Mouse (Mus musculus) heart, embryonic 15.5 days (tissue): ENCODE data around the gene Camkmt. TPM values are rescaled to one million over a fixed set of nuclear protein-coding genes. Genes with fewer than 3 reads are reported as not detected.

Experiments
- ATAC-seq: fragments of 200-750 bp; cut with Nextera tagmentation; replicated peaks from 2 replicates; pipeline ENCODE4 v1.8.0; 2017; ENCODE audit warnings: low read depth, moderate TSS enrichment; ENCODE audit not compliant: insufficient number of reproducible peaks, insufficient read depth, low FRiP score
- H3K27ac ChIP-seq: fragments of 300-500 bp; sonication (generic); 2 replicates; pipeline ENCODE4 v1.5.1; 2015; ENCODE audit warnings: mild to moderate bottlenecking, inconsistent platforms
- H3K27me3 ChIP-seq: fragments of 300-500 bp; sonication (generic); 2 replicates; pipeline ENCODE4 v1.6.1; 2015; ENCODE audit warnings: inconsistent platforms
- H3K36me3 ChIP-seq: fragments of 300-500 bp; sonication (generic); 2 replicates; pipeline ENCODE4 v1.6.1; 2015; ENCODE audit warnings: mild to moderate bottlenecking, inconsistent platforms
- H3K4me1 ChIP-seq: fragments of 300-500 bp; sonication (generic); replicated peaks from 2 replicates; pipeline ENCODE4 v1.6.1; 2015; ENCODE audit warnings: inconsistent platforms
- H3K4me2 ChIP-seq: fragments of 300-500 bp; sonication (generic); 2 replicates; pipeline ENCODE4 v1.6.1; 2015; ENCODE audit warnings: inconsistent platforms, mild to moderate bottlenecking, moderate library complexity
- H3K4me3 ChIP-seq: fragments of 300-500 bp; sonication (generic); 2 replicates; pipeline ENCODE4 v1.5.1; 2015; ENCODE audit warnings: mild to moderate bottlenecking, inconsistent platforms
- H3K9ac ChIP-seq: fragments of 300-500 bp; sonication (generic); 2 replicates; pipeline ENCODE4 v1.6.1; 2015; ENCODE audit warnings: mild to moderate bottlenecking, inconsistent platforms
- H3K9me3 ChIP-seq: fragments of 300-500 bp; sonication (generic); replicated peaks from 2 replicates; pipeline ENCODE4 v1.6.1; 2016; ENCODE audit warnings: inconsistent platforms
- WGBS: fragments of 180-500 bp; shearing (Covaris S2); methylation state at CpG from one replicate; pipeline ENCODE4 v1.1.7; 2015; ENCODE audit warnings: mixed read lengths; 5-methylcytosine and 5-hydroxymethylcytosine counted together
- polyA plus RNA-seq: library from polyadenylated mRNA; unstranded; fragments of >200 nt; fragmentation: Nextera tagmentation; extraction: Ambion mirVana; gene quantifications from 2 replicates; pipeline ENCODE4 v1.2.1, GENCODE M21; 2015

Camkmt gene
- polyA plus RNA-seq, 1 experiment from 2014 or later: 5.0 TPM

DNA sequence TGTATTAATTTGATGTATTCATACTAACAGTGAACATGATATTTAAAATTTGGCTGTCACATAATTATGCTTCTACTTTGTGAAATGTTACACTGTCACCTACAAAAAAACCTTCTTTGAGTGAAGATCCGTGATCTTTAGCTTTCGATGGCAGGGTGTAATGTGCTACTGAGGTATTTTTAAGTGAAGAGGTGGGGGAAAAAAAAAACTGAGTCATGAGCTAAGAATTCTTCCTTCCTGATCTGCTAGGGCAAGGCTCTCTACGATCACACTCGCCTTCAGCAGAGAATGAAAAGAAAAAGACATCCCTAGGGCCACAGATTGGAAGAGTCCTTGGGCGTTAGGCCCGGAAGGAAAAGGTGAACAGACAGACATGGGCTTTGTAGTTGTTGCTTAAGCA lies 201.9 kb downstream of the Camkmt start:
- WGBS: 56% methylated on average over 6 of the region's 6 CpGs
- ATAC-seq: no peak
- Histone ChIP-seq H3K9me3 (no peaks in the 10 kb centered on the region), H3K4me1 (no peaks in the 10 kb centered on the region), H3K9ac (no peak overlapping the region), H3K4me2 (no peak overlapping the region), H3K27me3 (no peaks in the 10 kb centered on the region), H3K27ac (no peak overlapping the region), H3K36me3 (no peaks in the 10 kb centered on the region), H3K4me3 (no peak overlapping the region)

DNA sequence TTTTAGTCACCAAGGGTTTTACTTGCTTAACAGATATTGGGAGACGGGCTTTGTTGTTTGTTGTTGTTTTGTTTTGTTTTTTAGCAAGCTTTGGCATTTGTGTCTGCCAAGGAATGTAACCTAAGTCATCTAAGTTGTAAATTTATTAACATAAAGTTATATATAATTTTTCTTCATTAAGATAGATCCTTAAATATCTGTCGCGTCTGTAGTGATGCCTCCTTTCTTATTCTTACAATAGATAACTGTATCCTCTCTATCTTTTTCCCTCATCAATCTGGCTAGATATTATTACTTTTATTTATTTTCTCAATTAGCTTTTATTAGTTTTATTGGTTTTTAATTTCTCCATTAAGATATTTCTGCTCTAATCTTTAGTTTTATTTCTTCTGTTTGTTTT lies 213.3 kb downstream of the Camkmt start:
- H3K36me3 ChIP-seq: no peaks in the 10 kb centered on the region
- WGBS: 94% methylated on average over 3 of the region's 3 CpGs
- no peak for ATAC-seq
- H3K9me3 ChIP-seq: no peaks in the 10 kb centered on the region
- no peak overlapping the region for H3K4me2 ChIP-seq
- H3K4me1 ChIP-seq: no peaks in the 10 kb centered on the region
- H3K27ac ChIP-seq: no peak overlapping the region
- no peak overlapping the region for H3K4me3 ChIP-seq
- no peaks in the 10 kb centered on the region for H3K27me3 ChIP-seq
- H3K9ac ChIP-seq: no peak overlapping the region

DNA sequence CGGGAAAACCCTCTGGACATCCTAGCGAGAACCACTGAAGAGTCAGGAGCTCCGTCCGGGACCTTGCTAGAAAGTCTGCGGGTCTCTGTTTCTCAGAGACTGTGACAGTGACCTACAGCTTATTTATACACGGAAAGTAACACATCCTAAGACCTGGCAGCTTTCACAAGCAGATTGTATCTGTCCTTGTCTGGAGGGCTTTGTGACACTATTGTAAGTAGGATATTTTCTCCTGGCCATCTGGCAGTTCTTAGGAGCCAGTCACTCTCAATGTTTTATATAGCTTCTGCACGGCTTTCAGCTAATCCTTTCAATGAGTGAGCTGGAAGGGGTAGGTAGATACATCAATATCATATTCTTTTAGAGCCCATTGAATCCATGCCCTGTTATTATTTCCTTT lies 218.2 kb downstream of the Camkmt start:
- H3K27me3 ChIP-seq: no peaks in the 10 kb centered on the region
- no peak overlapping the region for H3K4me3 ChIP-seq
- no peaks in the 10 kb centered on the region for H3K36me3 ChIP-seq
- no peak overlapping the region for H3K27ac ChIP-seq
- H3K9ac ChIP-seq: no peak overlapping the region
- H3K4me2 ChIP-seq: no peak overlapping the region
- H3K4me1 ChIP-seq: no peaks in the 10 kb centered on the region
- no peak for ATAC-seq
- WGBS: 64% methylated on average over 7 of the region's 7 CpGs
- H3K9me3 ChIP-seq: no peaks in the 10 kb centered on the region

DNA sequence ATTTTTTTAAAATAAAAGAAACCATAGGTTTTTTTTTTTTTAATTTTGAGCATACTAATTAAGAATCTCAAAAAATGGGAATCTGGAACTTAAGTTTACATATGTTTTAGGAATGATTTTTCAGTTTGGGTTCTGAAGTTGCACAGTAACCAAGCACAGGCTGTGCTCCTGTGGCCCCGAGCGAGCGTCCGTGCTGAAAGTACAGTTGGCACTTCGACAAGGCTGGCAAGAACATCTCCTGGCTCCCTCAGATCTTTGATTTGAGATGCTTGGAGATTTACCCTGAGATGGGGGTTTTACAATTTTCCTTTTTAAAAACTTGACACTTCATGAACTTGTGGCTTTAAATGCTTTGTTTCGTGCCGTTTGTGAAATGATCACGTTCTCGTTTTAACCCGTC lies 218.7 kb downstream of the Camkmt start:
- Histone ChIP-seq H3K27ac (no peak overlapping the region), H3K9ac (no peak overlapping the region), H3K36me3 (no peaks in the 10 kb centered on the region), H3K9me3 (no peaks in the 10 kb centered on the region), H3K4me3 (no peak overlapping the region), H3K4me1 (no peaks in the 10 kb centered on the region), H3K4me2 (no peak overlapping the region), H3K27me3 (no peaks in the 10 kb centered on the region)
- no peak for ATAC-seq
- WGBS: 90% methylated on average over 10 of the region's 10 CpGs

DNA sequence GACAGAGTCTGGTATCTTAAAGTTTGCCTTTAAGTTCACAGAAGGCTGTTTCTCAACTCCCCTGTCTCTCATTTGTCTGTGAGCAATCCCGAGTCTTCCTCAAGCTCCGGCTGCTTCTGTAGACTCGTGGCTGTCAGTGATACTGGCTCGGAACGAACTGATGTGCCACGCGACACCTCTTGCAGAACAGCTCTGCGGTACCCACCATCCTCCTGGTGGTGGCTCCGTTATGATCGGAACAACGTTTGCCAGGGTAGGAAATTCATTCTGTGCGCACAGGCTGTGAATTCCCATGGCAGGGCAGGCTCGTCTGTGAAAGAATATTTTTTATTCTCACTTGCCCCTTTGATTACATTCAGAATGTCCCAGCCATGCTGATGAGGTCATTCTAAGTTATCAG lies 221.0 kb downstream of the Camkmt start:
- H3K4me3 ChIP-seq: no peak overlapping the region
- ATAC-seq: no peak
- WGBS: 69% methylated on average over 13 of the region's 13 CpGs

DNA sequence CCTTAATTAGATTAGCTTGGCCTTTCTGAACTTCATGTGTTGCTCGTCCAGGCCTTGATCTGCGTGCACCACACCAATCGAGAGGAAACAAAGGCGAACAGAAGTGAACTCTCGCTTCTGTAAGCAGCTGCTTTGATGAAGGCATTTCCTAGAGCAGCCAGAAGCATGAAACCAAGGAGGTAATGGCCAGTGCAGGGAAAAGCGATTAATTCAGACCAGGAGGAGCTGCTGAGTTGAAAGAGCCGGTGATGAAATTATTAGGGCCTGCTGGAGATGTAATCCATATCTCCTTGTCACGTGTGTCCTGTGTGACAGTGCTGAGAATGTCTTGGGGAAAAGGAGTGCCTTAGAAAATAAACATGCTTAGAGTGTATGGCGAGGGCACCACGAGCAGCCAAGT lies 228.0 kb downstream of the Camkmt start:
- Histone ChIP-seq H3K4me2 (no peak overlapping the region), H3K9ac (no peak overlapping the region), H3K27ac (no peak overlapping the region), H3K4me1 (no peaks in the 10 kb centered on the region), H3K27me3 (no peaks in the 10 kb centered on the region), H3K4me3 (no peak overlapping the region), H3K9me3 (no peaks in the 10 kb centered on the region), H3K36me3 (no peaks in the 10 kb centered on the region)
- no peak for ATAC-seq
- WGBS: 71% methylated on average over 10 of the region's 10 CpGs

More for the DNA sequence above, 221.0 kb downstream of the Camkmt start:
- H3K9ac ChIP-seq: no peak overlapping the region
- no peaks in the 10 kb centered on the region for H3K9me3 ChIP-seq
- H3K4me2 ChIP-seq: no peak overlapping the region
- H3K36me3 ChIP-seq: no peaks in the 10 kb centered on the region
- H3K4me1 ChIP-seq: no peaks in the 10 kb centered on the region
- no peaks in the 10 kb centered on the region for H3K27me3 ChIP-seq
- H3K27ac ChIP-seq: no peak overlapping the region

DNA sequence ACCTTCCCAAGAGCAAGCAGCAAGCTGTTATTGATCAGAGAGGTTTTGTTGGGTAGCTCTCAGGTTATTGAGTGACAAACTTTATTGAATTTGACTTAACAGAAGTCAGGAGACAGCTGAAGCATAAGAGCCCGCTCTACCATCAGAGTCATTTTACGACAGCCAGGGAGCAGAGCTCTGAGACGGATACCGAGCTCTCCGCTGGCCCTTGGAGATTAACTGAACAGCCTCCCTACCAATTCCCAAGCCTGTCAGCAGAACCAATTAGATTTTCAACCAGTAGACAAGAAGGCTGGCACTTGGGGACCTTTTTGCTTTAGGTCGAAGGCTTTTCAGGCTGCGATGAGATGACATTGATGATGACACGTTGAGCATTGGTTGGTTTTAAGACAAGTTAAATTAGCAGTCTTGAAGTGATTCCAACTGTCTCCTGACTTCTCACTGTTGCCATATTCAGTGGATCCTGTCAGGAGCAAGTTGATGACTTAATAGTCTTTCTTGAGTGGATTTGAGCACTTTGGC lies 229.5 kb downstream of the Camkmt start:
- no peak overlapping the region for H3K4me3 ChIP-seq
- H3K9ac ChIP-seq: no peak overlapping the region
- H3K9me3 ChIP-seq: no peaks in the 10 kb centered on the region
- H3K27me3 ChIP-seq: no peaks in the 10 kb centered on the region
- H3K36me3 ChIP-seq: no peaks in the 10 kb centered on the region
- no peak overlapping the region for H3K4me2 ChIP-seq
- WGBS: 79% methylated on average over 8 of the region's 8 CpGs
- no peak for ATAC-seq
- no peak overlapping the region for H3K27ac ChIP-seq
- no peaks in the 10 kb centered on the region for H3K4me1 ChIP-seq

DNA sequence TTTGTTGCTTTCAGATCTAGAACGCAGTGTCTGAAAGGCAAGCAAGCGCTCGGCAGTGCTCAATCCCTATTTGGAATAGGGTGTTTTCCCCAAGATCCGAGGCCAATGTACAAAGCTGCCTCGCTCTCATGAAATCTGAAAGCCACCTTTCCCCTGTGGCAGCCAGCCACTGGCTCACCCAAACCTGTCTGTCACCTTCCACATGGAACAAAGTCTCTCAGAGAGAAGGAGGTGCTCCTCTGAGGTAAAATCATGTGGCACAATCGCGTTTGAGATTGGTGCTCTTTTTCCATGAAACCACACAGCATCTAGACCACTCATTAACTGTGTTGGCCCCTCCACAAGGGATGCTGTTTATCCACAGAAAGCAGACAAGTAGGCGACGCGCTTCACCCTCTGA lies 238.5 kb downstream of the Camkmt start:
- WGBS: 87% methylated on average over 10 of the region's 10 CpGs
- Histone ChIP-seq H3K27ac (no peak overlapping the region), H3K4me3 (no peak overlapping the region), H3K27me3 (peaks cover 6% of the 10 kb centered on the region; the same call in 1 of the 2 replicates), H3K4me2 (no peak overlapping the region), H3K9ac (no peak overlapping the region), H3K36me3 (no peaks in the 10 kb centered on the region), H3K4me1 (no peaks in the 10 kb centered on the region), H3K9me3 (no peaks in the 10 kb centered on the region)
- no peak for ATAC-seq

DNA sequence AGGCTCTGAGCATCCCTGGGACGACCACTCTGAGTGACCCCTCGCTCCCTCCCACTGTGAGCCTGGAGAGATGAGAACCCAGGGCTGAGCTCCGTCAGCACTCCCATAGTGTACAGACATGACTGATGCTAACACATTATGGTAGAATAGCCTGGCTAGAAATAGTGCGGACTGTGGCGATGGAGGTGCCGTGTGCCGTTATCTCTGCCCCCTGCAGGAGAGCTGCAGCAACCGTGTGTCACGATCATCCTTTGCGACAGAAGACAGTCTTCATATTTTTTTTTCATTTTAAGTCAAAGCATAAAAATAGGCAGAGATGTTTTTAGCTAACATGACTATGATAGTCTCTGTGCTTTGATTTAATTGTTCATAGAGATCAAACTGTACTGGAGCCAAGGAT lies 245.1 kb downstream of the Camkmt start:
- H3K4me1 ChIP-seq: no peaks in the 10 kb centered on the region
- H3K27me3 ChIP-seq: peaks cover 3% of the 10 kb centered on the region; the same call in 1 of the 2 replicates
- H3K4me3 ChIP-seq: no peak overlapping the region
- WGBS: 63% methylated on average over 10 of the region's 10 CpGs
- H3K9me3 ChIP-seq: no peaks in the 10 kb centered on the region
- H3K9ac ChIP-seq: no peak overlapping the region
- no peak overlapping the region for H3K4me2 ChIP-seq
- no peak for ATAC-seq
- H3K36me3 ChIP-seq: no peaks in the 10 kb centered on the region
- H3K27ac ChIP-seq: no peak overlapping the region

DNA sequence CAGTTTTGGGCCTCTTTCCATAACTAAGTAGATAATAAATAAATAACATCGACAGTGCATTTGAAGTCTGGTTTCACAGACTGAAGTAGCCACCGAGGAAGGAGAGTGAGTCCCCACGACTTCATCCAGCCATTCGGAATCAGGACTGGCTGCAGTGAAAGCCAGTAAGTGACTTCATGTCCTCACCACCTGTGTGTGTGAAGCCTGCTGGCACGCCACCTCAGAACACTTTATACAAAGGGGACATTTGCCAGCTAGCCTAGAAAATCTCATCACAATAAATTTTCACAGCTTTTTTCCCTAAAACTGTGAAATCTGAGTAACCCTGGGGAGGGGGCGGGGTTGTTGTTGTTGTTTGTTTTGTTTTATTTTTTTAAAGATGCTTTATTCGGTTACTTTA lies 247.3 kb downstream of the Camkmt start:
- Histone ChIP-seq H3K9ac (no peak overlapping the region), H3K4me2 (no peak overlapping the region), H3K36me3 (no peaks in the 10 kb centered on the region), H3K27me3 (0 out of 2 replicates have a peak, but pooled peaks cover 3% of the 10 kb centered on the region), H3K27ac (no peak overlapping the region), H3K4me3 (no peak overlapping the region), H3K9me3 (no peaks in the 10 kb centered on the region), H3K4me1 (no peaks in the 10 kb centered on the region)
- 70% methylated on average over 7 of the region's 7 CpGs for WGBS
- no peak for ATAC-seq

DNA sequence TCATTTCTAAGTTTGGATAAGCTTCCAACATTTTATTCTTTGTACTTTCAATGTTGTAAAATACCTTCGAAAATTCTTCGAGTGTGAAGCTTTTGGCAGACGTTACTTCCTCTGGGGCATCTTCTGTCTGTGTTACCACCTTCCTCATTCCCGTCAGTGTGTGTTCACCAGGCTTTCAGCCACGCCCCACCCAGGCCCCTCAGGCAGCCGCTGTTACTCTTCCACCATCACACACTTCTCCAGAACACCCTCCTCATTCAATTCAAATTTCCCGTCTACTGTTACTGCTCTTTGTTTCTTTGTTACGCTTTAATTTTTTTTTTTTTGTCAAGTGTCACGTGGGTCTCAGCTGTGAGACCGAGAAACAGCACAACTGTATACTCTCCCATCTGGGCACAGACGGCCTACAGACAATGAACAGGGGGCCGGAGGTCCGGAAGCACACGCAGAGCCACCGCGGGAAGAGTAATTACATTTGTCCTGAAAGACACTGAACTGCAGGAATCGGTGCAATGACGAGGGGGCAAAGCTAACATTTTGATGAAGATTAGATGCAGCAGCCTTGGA lies 250.9 kb downstream of the Camkmt start:
- Histone ChIP-seq H3K9me3 (no peaks in the 10 kb centered on the region), H3K4me2 (no peak overlapping the region), H3K27me3 (no peaks in the 10 kb centered on the region), H3K36me3 (no peaks in the 10 kb centered on the region), H3K9ac (no peak overlapping the region), H3K4me1 (no peaks in the 10 kb centered on the region), H3K4me3 (no peak overlapping the region), H3K27ac (no peak overlapping the region)
- no peak for ATAC-seq
- 73% methylated on average over 18 of the region's 18 CpGs for WGBS

DNA sequence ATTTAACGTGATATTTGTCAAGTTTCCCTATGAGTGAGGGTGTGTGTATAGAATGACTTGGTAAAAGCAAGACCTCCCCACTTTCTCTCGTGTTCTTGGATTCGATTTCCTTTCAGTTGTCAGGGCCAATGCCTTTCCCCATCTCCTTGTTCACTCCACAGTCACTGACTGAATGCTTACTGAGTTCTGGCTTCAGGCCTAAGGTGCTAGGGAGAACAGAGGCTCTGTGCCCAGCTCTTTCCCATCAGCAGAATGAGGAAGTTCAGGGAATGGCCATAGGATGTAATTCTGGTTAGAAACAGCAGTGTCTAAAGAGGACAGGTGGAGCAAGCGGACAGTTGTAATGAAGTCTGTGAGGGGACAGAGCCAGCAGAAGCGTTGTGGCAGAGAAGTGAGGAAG lies 252.1 kb downstream of the Camkmt start:
- no peaks in the 10 kb centered on the region for H3K9me3 ChIP-seq
- H3K36me3 ChIP-seq: no peaks in the 10 kb centered on the region
- H3K4me2 ChIP-seq: no peak overlapping the region
- no peaks in the 10 kb centered on the region for H3K4me1 ChIP-seq
- no peak overlapping the region for H3K4me3 ChIP-seq
- no peak overlapping the region for H3K9ac ChIP-seq
- ATAC-seq: no peak
- no peak overlapping the region for H3K27ac ChIP-seq
- 83% methylated on average over 5 of the region's 5 CpGs for WGBS
- H3K27me3 ChIP-seq: no peaks in the 10 kb centered on the region
